Mouse (Mus musculus): Measurements from ENCODE around the gene Bag5. TPM values are rescaled to one million over a fixed set of nuclear protein-coding genes. Genes with fewer than 3 reads are reported as not detected.

Bag5 gene
- polyA plus RNA-seq, 1 experiment from 2014 or later: 34.9 TPM

DNA sequence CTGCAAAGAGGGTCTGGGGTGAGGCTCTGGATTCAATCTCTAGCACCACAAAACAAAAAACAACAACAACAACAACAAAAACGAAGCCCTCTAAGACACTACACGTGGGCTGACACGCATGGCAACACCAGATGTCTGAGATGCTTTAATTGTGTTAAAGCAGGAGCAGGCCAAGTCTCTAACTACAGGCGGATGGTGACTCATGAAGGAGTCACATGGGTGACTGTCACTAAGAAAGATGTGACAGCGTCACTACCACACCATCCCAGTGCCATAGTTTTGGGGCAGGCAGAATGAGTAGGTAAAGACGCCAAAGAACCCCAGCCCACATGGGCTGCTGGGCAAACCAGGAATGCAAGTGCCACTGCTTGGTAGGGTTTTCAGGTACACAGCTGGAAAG is 39.4 kb upstream of the Bag5 start:
- Histone ChIP-seq H3K27me3 (ENCODE audit: control insufficient read depth, insufficient read depth, low read length) (no peaks in the 10 kb centered on the region), H3K4me1 (replicated peaks; ENCODE audit: control insufficient read depth, insufficient read depth) (no peaks in the 10 kb centered on the region), H3K4me2 (replicated peaks; ENCODE audit: low read depth) (no peak overlapping the region), H3K36me3 (ENCODE audit: control insufficient read depth, insufficient read depth, low read length) (no peaks in the 10 kb centered on the region), H3K9ac (ENCODE audit: low read length) (no peak overlapping the region), H3K27ac (replicated peaks) (no peak overlapping the region), H3K4me3 (ENCODE audit: low read depth, low read length) (no peak overlapping the region), H3K9me3 (ENCODE audit: control insufficient read depth, low read length) (no peaks in the 10 kb centered on the region)
- no peak for DNase-seq (ENCODE audit: low spot score)
- TF ChIP-seq EP300 (optimal IDR thresholded peaks at IDR 0.05) (no peak), CTCF (IDR thresholded peaks at IDR 0.05; ENCODE audit: low read depth) (no peak)
- 82% methylated on average over 6 of the region's 6 CpGs for WGBS
- no peak for ATAC-seq (ENCODE audit: low FRiP score, low TSS enrichment)

DNA sequence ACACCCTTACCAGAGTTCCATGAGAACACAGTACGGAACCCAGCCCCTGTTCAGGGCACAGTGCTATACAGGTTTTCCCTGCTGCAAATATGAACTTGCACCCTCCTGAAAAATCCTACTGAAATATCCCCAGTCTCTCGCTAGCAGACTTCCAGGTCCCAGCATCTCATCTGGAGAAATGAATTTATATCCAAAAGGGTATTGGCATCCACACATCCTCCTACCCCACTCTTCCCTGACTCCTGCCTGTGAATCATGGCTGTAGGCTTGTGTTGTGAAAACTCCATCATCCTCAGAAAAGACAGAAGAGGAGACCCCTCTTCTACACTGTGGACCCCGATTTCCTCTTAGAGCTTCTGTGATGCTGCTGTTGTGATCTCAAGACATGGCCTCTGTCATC is 37.7 kb upstream of the Bag5 start:
- Histone ChIP-seq H3K9me3 (ENCODE audit: control insufficient read depth, low read length) (no peaks in the 10 kb centered on the region), H3K27me3 (ENCODE audit: control insufficient read depth, insufficient read depth, low read length) (no peaks in the 10 kb centered on the region), H3K4me3 (ENCODE audit: low read depth, low read length) (no peak overlapping the region), H3K4me2 (replicated peaks; ENCODE audit: low read depth) (no peak overlapping the region), H3K27ac (replicated peaks) (no peak overlapping the region), H3K9ac (ENCODE audit: low read length) (no peak overlapping the region), H3K36me3 (ENCODE audit: control insufficient read depth, insufficient read depth, low read length) (no peaks in the 10 kb centered on the region), H3K4me1 (replicated peaks; ENCODE audit: control insufficient read depth, insufficient read depth) (0 out of 2 replicates have a peak, but pooled peaks cover 3% of the 10 kb centered on the region)
- 95% methylated on average over 3 of the region's 3 CpGs for WGBS
- no peak for ATAC-seq (ENCODE audit: low FRiP score, low TSS enrichment)
- no peak for TF ChIP-seq EP300 (optimal IDR thresholded peaks at IDR 0.05)
- TF ChIP-seq CTCF (IDR thresholded peaks at IDR 0.05; ENCODE audit: low read depth): no peak
- no peak for DNase-seq (ENCODE audit: low spot score)

DNA sequence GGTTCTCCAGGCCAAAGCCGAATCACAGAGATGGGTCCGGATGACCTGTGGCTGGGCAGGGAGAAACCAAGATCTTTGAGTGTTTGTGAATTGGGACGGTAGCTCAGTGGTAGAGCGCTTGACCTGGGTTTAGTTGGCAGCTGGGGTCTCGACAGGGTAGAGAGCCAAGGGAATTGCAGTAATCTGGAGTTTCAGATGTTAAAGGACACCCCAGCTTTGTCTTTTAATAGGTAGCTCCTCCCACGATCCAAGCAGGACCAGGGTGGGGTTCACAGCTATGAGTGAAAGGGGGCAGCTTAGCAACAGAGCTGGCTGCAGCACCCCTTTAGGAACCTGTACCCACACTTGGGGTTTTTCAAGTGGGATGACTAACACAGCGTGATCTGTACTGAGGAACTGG is 34.4 kb upstream of the Bag5 start:
- Histone ChIP-seq H3K27me3 (ENCODE audit: control insufficient read depth, insufficient read depth, low read length) (no peaks in the 10 kb centered on the region), H3K36me3 (ENCODE audit: control insufficient read depth, insufficient read depth, low read length) (no peaks in the 10 kb centered on the region), H3K9me3 (ENCODE audit: control insufficient read depth, low read length) (no peaks in the 10 kb centered on the region), H3K27ac (replicated peaks) (no peak overlapping the region), H3K9ac (ENCODE audit: low read length) (no peak overlapping the region), H3K4me3 (ENCODE audit: low read depth, low read length) (no peak overlapping the region), H3K4me1 (replicated peaks; ENCODE audit: control insufficient read depth, insufficient read depth) (0 out of 2 replicates have a peak, but pooled peaks cover 3% of the 10 kb centered on the region), H3K4me2 (replicated peaks; ENCODE audit: low read depth) (no peak overlapping the region)
- DNase-seq (ENCODE audit: low spot score) (no peak), ATAC-seq (ENCODE audit: low FRiP score, low TSS enrichment) (no peak)
- TF ChIP-seq CTCF (IDR thresholded peaks at IDR 0.05; ENCODE audit: low read depth) (no peak), EP300 (optimal IDR thresholded peaks at IDR 0.05) (no peak)
- WGBS: 87% methylated on average over 7 of the region's 7 CpGs

DNA sequence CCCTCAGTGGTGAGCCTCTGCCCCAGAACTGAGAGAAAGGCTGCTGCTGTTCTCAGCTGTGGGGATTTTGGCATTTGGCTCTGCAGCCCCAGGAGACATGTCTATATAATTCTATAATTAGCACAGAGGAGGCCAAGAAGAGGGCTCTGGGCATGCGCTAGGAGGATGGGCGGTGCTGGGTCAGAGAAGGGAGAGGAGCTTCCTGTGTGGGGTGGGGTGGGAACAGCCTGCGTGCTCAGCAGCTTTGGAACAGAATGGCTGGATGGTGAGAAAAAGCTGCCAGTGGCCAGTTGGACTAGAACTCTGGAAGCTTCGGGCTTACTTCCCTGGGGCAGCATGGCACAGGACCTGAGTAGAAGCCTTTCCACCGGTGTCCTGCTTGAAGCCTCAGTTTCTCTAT is 33.0 kb upstream of the Bag5 start:
- Histone ChIP-seq H3K27me3 (ENCODE audit: control insufficient read depth, insufficient read depth, low read length) (no peaks in the 10 kb centered on the region), H3K4me2 (replicated peaks; ENCODE audit: low read depth) (no peak overlapping the region), H3K9ac (ENCODE audit: low read length) (no peak overlapping the region), H3K36me3 (ENCODE audit: control insufficient read depth, insufficient read depth, low read length) (no peaks in the 10 kb centered on the region), H3K9me3 (ENCODE audit: control insufficient read depth, low read length) (no peaks in the 10 kb centered on the region), H3K4me3 (ENCODE audit: low read depth, low read length) (no peak overlapping the region), H3K27ac (replicated peaks) (peak overlapping the region; percentile 56), H3K4me1 (replicated peaks; ENCODE audit: control insufficient read depth, insufficient read depth) (0 out of 2 replicates have a peak, but pooled peaks cover 3% of the 10 kb centered on the region)
- 20% methylated on average over 5 of the region's 5 CpGs for WGBS
- DNase-seq (ENCODE audit: low spot score) (peak; percentile 67), ATAC-seq (ENCODE audit: low FRiP score, low TSS enrichment) (peak; percentile 79)
- TF ChIP-seq EP300 (optimal IDR thresholded peaks at IDR 0.05): no peak
- TF ChIP-seq CTCF (IDR thresholded peaks at IDR 0.05; ENCODE audit: low read depth): no peak

DNA sequence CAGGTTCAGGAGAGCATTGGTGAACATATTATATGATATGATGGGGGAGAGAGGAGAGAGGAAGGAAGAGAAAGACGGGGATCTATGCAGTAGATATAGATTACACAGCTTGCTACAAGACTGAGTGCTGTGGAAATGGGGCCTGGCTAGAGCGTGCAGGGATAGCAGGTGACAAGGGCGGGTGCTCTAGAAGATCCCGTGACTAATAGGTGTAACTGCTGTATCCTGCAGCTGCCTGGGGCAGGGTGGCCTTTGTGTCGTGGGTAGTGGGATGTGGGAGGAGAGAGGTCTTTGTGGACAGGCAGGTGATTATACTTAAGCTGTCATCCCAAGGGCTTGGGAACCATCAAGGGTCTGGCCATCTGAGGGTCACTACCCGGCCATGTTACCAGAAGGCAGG is 32.2 kb upstream of the Bag5 start:
- 77% methylated on average over 6 of the region's 6 CpGs for WGBS
- Histone ChIP-seq H3K9ac (ENCODE audit: low read length) (no peak overlapping the region), H3K4me2 (replicated peaks; ENCODE audit: low read depth) (no peak overlapping the region), H3K36me3 (ENCODE audit: control insufficient read depth, insufficient read depth, low read length) (no peaks in the 10 kb centered on the region), H3K27ac (replicated peaks) (peak overlapping the region; percentile 56; the same call in 1 of the 2 replicates), H3K9me3 (ENCODE audit: control insufficient read depth, low read length) (no peaks in the 10 kb centered on the region), H3K4me3 (ENCODE audit: low read depth, low read length) (no peak overlapping the region), H3K4me1 (replicated peaks; ENCODE audit: control insufficient read depth, insufficient read depth) (0 out of 2 replicates have a peak, but pooled peaks cover 3% of the 10 kb centered on the region), H3K27me3 (ENCODE audit: control insufficient read depth, insufficient read depth, low read length) (no peaks in the 10 kb centered on the region)
- ATAC-seq (ENCODE audit: low FRiP score, low TSS enrichment) (no peak), DNase-seq (ENCODE audit: low spot score) (no peak)
- no peak for TF ChIP-seq CTCF (IDR thresholded peaks at IDR 0.05; ENCODE audit: low read depth)
- TF ChIP-seq EP300 (optimal IDR thresholded peaks at IDR 0.05): no peak

DNA sequence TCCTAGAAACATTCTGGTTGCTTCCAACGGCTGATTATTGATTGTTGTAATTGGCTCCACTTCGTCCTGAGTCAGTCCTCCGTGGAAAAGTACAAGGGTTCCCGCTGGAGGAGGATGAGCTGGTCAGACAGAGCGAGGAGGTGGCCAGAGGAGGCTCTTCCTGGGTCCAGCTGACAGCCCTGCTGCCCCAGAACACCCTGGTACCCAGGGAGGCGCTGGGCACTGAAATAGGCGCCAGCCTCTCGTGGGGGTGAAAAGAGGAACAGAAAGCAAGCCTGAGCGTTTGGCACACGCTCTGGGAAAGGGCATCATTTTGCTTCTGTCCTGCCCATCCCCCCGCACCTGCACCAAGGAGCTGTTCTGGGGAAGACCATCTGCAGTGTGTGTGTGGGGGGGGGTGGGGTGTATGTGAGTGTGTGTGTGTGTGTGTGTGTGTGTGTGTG is 30.9 kb upstream of the Bag5 start:
- DNase-seq (ENCODE audit: low spot score): no peak
- ATAC-seq (ENCODE audit: low FRiP score, low TSS enrichment): peak; percentile 53; the same call in 1 of the 2 replicates
- H3K9ac ChIP-seq (ENCODE audit: low read length): peak overlapping the region; percentile 38; the same call in 1 of the 2 replicates
- 50% methylated on average over 11 of the region's 11 CpGs for WGBS
- H3K9me3 ChIP-seq (ENCODE audit: control insufficient read depth, low read length): no peaks in the 10 kb centered on the region
- H3K4me2 ChIP-seq (replicated peaks; ENCODE audit: low read depth): peak overlapping the region; percentile 12; the same call in 1 of the 2 replicates
- H3K27ac ChIP-seq (replicated peaks): peak overlapping the region; percentile 74
- no peaks in the 10 kb centered on the region for H3K27me3 ChIP-seq (ENCODE audit: control insufficient read depth, insufficient read depth, low read length)
- no peak overlapping the region for H3K4me3 ChIP-seq (ENCODE audit: low read depth, low read length)
- no peaks in the 10 kb centered on the region for H3K36me3 ChIP-seq (ENCODE audit: control insufficient read depth, insufficient read depth, low read length)
- TF ChIP-seq CTCF (IDR thresholded peaks at IDR 0.05; ENCODE audit: low read depth) (no peak), EP300 (optimal IDR thresholded peaks at IDR 0.05) (no peak)
- H3K4me1 ChIP-seq (replicated peaks; ENCODE audit: control insufficient read depth, insufficient read depth): 0 out of 2 replicates have a peak, but pooled peaks cover 3% of the 10 kb centered on the region

Data from stomach, postnatal 0 days (tissue).